Mouse (Mus musculus) CH12.LX (cell line): Measurements from ENCODE around the gene Xrcc2.

ENCODE experiments used
- CHD2 ChIP-seq: IDR thresholded peaks from 2 replicates; pipeline ENCODE4 v1.6.1; 2011; ENCODE audit warnings: low read length, improper control_type of control experiment
- CTCF ChIP-seq, 2 experiments: IDR thresholded peaks in 1 of 2; conservative IDR thresholded peaks in 1 of 2; 2 replicates each; pipeline ENCODE4 v1.5.1; 2011 to 2012; ENCODE audit warnings: low read depth in 2 of 2, low read length in 2 of 2, improper control_type of control experiment in 1 of 2, inconsistent platforms in 1 of 2, mild to moderate bottlenecking in 1 of 2, moderate library complexity in 1 of 2
- MYC ChIP-seq: IDR thresholded peaks from 2 replicates; pipeline ENCODE4 v1.6.1; 2011; ENCODE audit warnings: low read depth, mild to moderate bottlenecking, improper control_type of control experiment, low read length
- POLR2A ChIP-seq: IDR thresholded peaks from 2 replicates; pipeline ENCODE4 v1.6.1; 2011; ENCODE audit warnings: low read depth, mild to moderate bottlenecking, improper control_type of control experiment, low read length
- ZMIZ1 ChIP-seq: IDR thresholded peaks from 2 replicates; pipeline ENCODE4 v1.6.1; 2012; ENCODE audit warnings: low read depth, mild to moderate bottlenecking, inconsistent platforms, low read length, improper control_type of control experiment

- TF ChIP-seq CTCF (conservative IDR thresholded peaks at IDR 0.05 in 1 of 2, IDR thresholded peaks at IDR 0.05 in 1 of 2; ENCODE audit: low read depth in 2 of 2, low read length in 2 of 2) (no peak), CHD2 (no peak), MYC (no peak), POLR2A (no peak), ZMIZ1 (no peak)
Observed at GRCm38 (mm10) chr5:25644509-25644908, 61.1 kb downstream of the Xrcc2 start.
